Mouse (Mus musculus) liver, embryonic 13.5 days (tissue): ENCODE measurements around the gene Gpr142. TPM values are rescaled to one million over a fixed set of nuclear protein-coding genes. Genes with fewer than 3 reads are reported as not detected.

Experiments
- ATAC-seq: fragments of 200-750 bp; cut with Nextera tagmentation; 2 replicates; pipeline ENCODE4 v1.8.0; 2017; ENCODE audit warnings: low read depth, mild to moderate bottlenecking, moderate number of reproducible peaks, moderate library complexity
- DNase-seq: peaks from one replicate; pipeline ENCODE4 v3.0.0; 2022
- H3K27ac ChIP-seq: fragments of 300-500 bp; sonication (generic); 2 replicates; pipeline ENCODE4 v1.5.1; 2015; ENCODE audit warnings: moderate library complexity, mild to moderate bottlenecking, inconsistent platforms
- H3K27me3 ChIP-seq: fragments of 300-500 bp; sonication (generic); 2 replicates; pipeline ENCODE4 v1.6.1; 2015; ENCODE audit warnings: mild to moderate bottlenecking, inconsistent platforms
- H3K36me3 ChIP-seq: fragments of 300-500 bp; sonication (generic); 2 replicates; pipeline ENCODE4 v1.6.1; 2015; ENCODE audit warnings: mild to moderate bottlenecking, inconsistent platforms
- H3K4me1 ChIP-seq: fragments of 300-500 bp; sonication (generic); replicated peaks from 2 replicates; pipeline ENCODE4 v1.6.1; 2015; ENCODE audit warnings: inconsistent platforms
- H3K4me2 ChIP-seq: fragments of 300-500 bp; sonication (generic); 2 replicates; pipeline ENCODE4 v1.6.1; 2015; ENCODE audit warnings: inconsistent platforms, mild to moderate bottlenecking, moderate library complexity
- H3K4me3 ChIP-seq: fragments of 300-500 bp; sonication (generic); replicated peaks from 2 replicates; pipeline ENCODE4 v1.5.1; 2015; ENCODE audit warnings: mild to moderate bottlenecking, inconsistent platforms
- H3K9ac ChIP-seq: fragments of 300-500 bp; sonication (generic); 2 replicates; pipeline ENCODE4 v1.6.1; 2015; ENCODE audit warnings: mild to moderate bottlenecking, inconsistent platforms
- H3K9me3 ChIP-seq: fragments of 300-500 bp; sonication (generic); replicated peaks from 2 replicates; pipeline ENCODE4 v1.6.1; 2016; ENCODE audit warnings: inconsistent platforms
- WGBS: fragments of 180-500 bp; shearing (Covaris S2); methylation state at CpG from one replicate; pipeline ENCODE4 v1.1.7; 2015; ENCODE audit not compliant: insufficient replicate concordance; 5-methylcytosine and 5-hydroxymethylcytosine counted together
- polyA plus RNA-seq: library from polyadenylated mRNA; unstranded; fragments of >200 nt; fragmentation: Nextera tagmentation; extraction: Ambion mirVana; gene quantifications from 2 replicates; pipeline ENCODE4 v1.2.1, GENCODE M21; 2015

Gene Gpr142
- polyA plus RNA-seq, 1 experiment from 2014 or later = not detected

GRCm38 (mm10) chr11:114856125-114856524 is 57.4 kb downstream of the Gpr142 start:
- Histone ChIP-seq H3K36me3 (no peaks in the 10 kb centered on the region), H3K4me2 (no peak overlapping the region), H3K4me3 (no peak overlapping the region), H3K9ac (no peak overlapping the region), H3K27ac (no peak overlapping the region), H3K9me3 (no peaks in the 10 kb centered on the region), H3K4me1 (peaks cover 19% of the 10 kb centered on the region), H3K27me3 (peaks cover 40% of the 10 kb centered on the region)
- ATAC-seq = no peak
- no peak for DNase-seq
- 67% methylated on average over 5 of the region's 5 CpGs for WGBS

Other genes with a start within 250 kb of the Gpr142 start
- 1,120 and 1,164 TPM in 2 replicates for gene Rpl38, start 130.4 kb upstream of the Gpr142 start, polyA plus RNA-seq
- 5.9 and 7.1 TPM in 2 replicates for gene Ttyh2, start 123.5 kb upstream of the Gpr142 start, polyA plus RNA-seq
- gene Dnaic2, start 71.5 kb upstream of the Gpr142 start, polyA plus RNA-seq = 0.06 TPM in 1 of 2 replicates, not detected in the other
- gene Kif19a, start 33.5 kb upstream of the Gpr142 start, polyA plus RNA-seq = 0.07 and 0.12 TPM in 2 replicates
- gene Btbd17, start 3.0 kb upstream of the Gpr142 start, polyA plus RNA-seq = 0.07 and 0.13 TPM in 2 replicates
- 11.3 and 12.8 TPM in 2 replicates for gene Gprc5c, start 52.2 kb downstream of the Gpr142 start, polyA plus RNA-seq
- gene Cd300a, start 91.1 kb downstream of the Gpr142 start, polyA plus RNA-seq = 4.0 and 5.5 TPM in 2 replicates
- 0.50 and 0.72 TPM in 2 replicates for gene Cd300lb, start 135.5 kb downstream of the Gpr142 start, polyA plus RNA-seq
- gene Cd300c, start 170.2 kb downstream of the Gpr142 start, polyA plus RNA-seq = 0.16 TPM in 1 of 2 replicates, not detected in the other
- 0.48 and 0.59 TPM in 2 replicates for gene Cd300ld, start 191.0 kb downstream of the Gpr142 start, polyA plus RNA-seq
- 4.2 and 4.9 TPM in 2 replicates for gene Cd300c2, start 203.0 kb downstream of the Gpr142 start, polyA plus RNA-seq
- not detected in 2 replicates for gene Cd300ld2, start 217.3 kb downstream of the Gpr142 start, polyA plus RNA-seq
- gene Cd300ld4, start 228.1 kb downstream of the Gpr142 start, polyA plus RNA-seq = not detected in 2 replicates
- gene Cd300ld5, start 238.8 kb downstream of the Gpr142 start, polyA plus RNA-seq = not detected in 2 replicates
- gene Cd300ld3, start 249.5 kb downstream of the Gpr142 start, polyA plus RNA-seq = not detected in 2 replicates